Mouse (Mus musculus) MN1 (cell line): ENCODE measurements at regions not wholly inside any gene's neighbourhood (a gene's known extent, or its start where the extent isn't known, plus 50 kb on each side); places are given as distances from the start of the nearest gene placed in this dataset.

Source experiments
- DNase-seq: peaks from one replicate; pipeline ENCODE4 v3.0.0-alpha.2; 2016; ENCODE audit warnings: low spot score

DNA sequence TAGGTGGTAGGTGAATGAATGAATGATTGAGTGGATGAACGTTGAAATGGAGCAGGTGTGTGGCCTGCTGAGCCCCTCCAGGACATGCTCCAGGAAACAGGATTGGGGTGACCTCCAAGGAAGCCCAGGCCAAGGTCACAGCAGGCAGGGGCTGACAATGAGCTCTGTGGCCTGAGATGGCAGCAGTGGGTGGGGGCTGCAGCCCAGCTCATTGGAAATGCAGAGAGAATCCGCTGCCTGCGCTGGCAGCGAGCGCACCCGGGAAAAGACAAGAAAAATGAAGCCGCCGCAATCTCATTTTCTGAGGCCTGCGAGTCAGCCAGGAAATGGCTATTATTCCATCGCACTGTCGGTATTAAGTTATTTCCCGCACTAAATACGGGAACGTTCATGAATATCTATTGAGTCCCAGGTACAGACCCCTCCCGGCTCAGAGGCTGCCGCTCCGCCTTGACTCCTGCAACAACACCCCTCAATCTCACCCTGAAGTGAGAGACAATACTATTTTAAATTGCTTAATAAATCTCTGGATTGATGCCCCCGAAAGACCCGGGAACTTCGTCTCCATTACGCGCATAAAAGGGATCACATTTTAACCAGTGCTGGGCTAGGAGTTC lies 153.7 kb downstream of the Cryba4 start:
- DNase-seq = no peak

DNA sequence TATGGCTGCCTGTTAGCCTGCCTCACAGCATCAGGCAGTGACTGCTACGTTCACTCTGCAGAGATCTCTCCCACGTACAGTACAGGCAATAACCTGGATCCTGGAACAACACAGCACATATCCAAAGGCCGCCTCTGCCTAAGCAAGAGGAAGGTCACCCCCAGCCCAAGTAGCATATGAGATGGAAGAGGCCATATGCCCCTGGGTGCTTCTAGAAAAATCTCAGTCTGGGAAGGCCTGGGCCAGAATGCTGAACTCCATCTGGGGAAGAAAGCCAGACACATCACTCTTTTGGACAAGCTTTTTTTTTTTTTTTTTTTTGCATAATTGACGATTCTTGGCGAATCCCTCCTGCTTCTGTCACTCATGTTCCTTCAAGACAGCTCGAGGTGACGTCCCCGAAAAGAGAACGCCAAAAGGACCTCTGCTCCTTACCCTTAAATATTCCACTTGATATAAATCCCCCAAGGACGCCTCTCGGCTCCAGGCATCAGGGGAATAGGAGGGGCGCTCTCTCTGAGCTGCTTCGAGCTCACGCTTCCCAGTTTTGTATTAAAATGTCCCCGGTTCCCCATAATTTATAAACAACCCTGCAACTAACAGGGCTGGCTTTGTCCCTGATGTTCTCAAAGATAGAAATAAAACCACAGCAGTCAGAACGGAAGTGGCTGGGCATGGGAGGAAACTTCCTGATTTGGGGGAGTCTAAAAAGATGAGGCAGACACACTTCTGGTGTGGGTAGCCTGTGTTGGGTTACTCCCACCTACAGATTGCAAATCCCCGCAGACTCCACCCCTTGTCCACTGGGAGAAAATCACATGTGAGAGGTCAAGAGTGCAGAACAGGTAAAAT lies 150.4 kb downstream of the Cryba4 start:
- DNase-seq = no peak

DNA sequence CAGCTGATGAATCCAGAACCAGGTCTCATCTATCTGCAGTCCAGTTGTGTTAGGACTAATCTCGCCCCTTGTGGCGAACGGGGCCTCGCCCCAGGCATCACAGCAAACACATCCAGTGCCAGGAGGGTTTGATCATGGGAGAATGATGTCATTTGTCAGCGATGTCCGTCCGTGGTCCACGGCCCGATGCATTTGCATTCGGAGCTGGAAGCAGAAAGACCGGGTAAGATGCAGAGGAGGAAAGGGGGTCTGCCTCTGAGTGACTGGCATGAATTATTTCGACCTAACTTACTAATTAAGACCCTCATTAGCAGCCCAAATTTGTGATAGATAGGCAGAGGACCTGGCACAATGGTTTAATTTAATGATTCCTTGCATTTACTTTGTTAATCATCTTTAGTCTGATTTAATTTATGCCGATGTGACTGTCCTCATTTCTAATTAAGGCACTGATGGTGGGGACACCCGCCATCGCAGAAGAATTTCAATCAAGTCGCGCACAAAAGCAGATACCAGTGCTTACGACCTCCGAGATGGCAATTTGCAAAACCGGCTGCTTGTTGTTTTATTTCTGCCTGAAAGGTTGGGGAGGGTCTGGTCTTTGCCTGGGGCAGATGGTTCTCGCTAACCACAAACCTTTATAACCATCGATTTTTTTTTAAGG lies 141.9 kb downstream of the Cryba4 start:
- no peak for DNase-seq

DNA sequence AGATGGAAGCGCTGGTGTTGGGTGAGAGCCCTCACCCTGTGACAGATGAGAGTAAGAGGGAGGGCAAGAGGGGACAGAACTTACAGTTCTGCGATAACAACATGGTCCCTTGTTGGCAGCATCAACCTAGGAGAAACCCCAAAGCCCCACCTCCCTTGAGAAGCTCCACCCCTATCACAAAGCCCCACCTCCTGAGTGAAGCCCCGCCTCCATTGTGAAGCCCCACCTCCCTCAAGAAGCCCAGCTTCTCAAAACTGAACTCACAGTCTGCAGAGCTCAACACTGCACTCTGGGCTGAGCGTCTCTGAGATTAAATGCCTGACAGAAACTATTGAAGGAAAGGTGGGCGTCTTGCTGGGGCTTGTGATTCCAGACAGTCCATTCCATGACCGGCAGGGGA lies 131.6 kb downstream of the Cryba4 start:
- DNase-seq = no peak

DNA sequence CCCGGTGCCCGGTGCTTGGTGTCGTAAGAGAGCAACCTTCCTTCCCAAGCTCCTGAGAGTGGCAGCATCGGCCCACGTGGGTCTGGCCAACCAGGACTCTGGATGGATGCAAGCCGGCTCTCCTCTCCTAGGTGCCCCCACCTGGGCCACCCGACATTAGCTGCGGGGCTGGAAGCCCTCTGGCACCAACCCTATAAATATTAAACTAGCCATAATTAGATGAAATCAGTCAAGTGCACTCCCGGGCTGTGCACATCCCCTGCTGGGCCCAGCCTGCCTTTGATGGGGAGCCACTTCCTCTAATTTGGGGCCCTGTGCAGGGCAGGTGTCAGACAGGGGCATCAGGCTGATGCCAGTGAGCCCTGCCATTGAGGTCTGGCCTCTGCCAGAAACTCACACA lies 130.8 kb downstream of the Cryba4 start:
- DNase-seq = no peak

DNA sequence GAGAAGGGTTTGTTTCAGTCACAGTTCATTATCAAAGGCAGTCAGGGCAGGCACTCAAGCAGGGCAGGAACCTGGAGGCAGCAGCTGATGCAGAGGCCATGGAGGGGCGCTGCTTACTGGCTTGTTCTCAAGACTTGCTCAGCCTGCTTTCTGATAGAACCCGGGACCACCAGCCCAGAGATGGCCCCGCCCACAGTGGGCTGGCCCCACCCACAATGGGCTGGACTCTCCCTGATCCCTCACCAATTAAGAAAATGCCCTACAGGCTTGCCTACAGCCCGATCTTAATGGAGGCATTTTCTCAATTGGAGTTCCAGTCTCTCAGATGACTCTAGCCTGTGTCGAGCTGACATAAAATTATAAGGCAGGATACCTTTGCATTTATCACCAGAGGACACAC lies 129.7 kb downstream of the Cryba4 start:
- DNase-seq = no peak

DNA sequence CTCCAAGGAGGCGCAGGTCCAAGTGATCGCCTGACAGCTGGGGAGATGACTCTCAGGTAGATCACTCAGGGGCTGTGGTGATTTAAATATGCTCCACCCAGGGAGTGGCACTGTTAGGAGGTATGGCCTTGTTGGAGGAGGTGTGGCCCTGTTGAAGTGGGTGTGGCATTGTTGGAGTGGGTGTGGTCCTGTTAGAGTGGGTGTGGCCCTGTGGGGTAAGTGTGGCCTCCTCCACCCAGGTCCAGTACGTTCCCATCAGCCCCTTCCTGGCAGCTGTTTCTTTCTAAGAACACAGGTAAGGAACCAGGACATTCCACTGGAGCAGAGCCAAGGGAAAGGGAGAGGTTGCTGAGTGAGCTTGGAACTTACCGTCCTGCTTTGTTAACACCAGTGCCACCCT lies 125.1 kb downstream of the Cryba4 start:
- no peak for DNase-seq

DNA sequence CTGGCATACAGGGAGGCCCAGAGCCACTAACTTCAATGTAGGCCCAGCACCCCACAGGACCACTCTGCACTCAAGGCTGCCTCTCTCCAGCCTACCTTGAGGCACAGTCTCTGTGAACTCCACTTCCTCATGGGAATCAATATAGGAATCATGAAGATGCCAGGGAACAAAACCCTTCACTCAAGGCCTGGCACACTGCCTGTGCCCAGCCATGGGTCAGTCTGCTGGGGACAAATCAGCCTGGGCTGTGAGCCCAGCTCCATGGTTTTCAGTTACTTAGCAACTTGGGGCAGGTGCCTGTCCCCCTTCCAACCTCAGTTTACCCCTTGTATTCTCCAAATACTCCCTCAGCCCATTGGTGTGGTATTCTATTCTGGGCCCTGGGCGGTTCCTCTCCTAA lies 119.6 kb downstream of the Cryba4 start:
- DNase-seq = no peak

DNA sequence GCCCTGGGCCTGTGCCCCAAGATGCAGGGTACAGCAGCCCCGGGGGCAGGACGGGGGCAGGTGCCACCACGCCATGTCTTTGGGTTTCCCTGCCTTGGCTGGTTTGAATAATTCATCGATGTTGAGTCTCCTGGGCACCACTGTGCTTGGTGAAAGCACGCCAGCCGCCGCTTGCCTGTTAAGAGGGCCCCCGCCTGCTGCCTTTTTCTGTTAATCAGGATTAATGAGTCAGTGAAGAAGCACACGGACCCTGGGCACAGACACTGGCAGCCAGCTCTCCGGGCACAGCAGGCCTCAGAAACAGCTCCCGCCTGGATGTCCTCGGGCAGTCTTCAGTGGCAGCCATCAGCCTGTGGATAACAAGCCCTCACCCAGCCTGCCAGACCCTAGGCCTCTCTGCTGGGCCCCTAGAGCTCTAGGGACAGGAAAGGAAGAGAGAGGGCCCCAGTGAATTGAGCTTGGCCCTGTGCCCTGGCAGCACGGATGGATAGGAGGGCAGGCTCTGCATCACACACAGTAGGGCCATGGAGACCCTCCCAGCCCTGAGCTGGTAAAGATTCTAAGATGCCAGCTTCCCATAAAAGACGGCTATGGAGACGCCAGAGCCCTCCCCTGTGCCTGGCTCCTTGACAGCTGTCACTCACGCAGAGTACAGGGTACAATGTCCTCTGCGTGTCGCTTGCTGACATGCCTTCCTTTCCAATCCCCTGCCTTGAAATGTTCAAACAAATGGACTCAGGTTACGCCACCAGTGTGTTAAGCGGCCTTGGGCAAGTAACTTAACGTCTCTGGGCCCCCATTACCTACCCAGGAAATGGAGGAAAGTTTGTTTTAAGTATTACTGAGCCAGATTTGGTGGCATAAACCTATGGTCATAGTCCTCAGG lies 118.4 kb downstream of the Cryba4 start:
- DNase-seq = no peak

DNA sequence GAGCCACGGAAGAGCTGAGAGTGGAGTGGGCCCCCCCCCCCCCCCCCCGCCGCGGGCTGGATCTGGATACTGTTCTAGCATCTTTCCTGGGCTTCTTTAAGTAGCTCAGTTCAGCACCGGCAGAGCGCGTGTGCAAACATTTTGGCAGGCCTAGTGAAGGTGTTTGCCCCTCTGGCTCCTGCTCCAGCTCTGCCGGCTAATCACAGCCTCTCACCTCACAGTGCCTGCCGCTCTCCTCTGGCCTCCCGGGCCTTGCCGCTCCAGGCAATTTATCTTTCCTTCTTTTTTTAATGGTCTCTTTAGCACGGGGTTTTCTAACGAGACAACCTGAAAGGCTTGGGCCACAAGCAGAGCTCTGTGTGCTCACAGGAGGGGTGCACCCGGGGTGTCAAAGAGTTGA lies 115.7 kb downstream of the Cryba4 start:
- DNase-seq = no peak

DNA sequence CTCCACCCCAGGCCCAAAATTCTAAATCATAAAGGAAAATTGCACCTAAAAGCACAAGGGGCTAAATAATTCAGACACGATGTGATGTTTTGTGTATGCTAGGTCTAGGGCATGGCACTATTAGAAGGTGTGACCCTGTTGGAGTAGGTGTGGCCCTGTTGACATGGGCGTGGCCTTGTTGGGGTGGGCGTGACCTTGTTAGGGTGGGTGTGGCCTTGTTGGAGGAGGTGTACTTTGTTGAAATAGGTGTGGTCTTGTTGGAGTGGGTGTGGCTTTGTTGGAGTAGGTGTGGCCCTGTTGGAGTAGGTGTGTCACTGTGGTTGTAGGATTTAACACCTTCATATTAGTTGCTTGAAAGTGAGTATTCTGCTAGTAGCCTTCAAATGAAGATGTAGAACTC lies 114.1 kb downstream of the Cryba4 start:
- no peak for DNase-seq

DNA sequence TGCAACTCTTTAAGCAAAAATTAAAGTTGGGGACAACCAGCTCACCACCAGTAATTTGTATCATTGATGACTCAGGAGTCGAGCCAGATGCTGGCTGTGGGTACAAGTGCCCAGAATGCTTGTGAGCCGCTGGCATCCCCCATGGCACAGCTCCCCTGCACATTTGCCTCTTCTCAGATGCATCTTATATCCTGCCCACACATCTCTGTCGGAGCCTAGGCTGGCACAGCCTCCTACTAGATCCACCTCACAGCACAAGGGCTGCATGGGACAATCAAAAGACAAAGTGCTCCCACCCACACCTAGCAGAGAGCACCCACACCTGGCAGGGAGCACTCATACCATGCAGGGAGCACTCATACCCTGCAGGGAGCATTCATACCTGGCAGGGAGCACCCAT lies 109.6 kb downstream of the Cryba4 start:
- DNase-seq = no peak

DNA sequence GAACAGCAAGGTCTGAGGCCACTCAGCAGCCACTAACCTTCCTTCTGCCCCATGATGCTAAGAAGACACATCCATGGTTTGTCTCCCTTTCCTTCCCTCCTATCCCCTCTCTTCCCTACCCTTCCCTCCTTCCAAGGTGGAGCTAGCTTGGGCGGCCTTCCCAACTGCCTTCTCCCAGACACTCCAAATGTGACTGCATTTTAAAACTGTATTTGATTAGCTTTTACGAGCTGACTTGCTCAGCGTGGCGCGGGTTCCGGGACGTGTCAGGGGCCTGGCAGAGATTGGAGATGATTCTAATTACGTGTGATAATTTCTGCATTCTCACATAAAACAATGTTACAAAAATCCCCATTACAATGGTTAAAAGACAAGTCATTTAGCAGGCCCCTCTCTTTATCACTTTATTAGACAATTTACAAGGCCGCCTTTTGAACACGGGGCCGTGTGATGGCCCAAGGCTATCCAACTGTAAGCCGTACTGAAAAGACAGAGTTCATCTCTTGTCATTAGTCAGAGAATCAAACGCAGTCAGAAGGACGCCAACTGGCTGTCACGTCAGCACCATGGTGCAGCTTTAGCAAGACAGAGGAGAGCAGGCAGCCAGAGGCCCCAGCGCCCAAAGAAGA lies 108.2 kb downstream of the Cryba4 start:
- no peak for DNase-seq

DNA sequence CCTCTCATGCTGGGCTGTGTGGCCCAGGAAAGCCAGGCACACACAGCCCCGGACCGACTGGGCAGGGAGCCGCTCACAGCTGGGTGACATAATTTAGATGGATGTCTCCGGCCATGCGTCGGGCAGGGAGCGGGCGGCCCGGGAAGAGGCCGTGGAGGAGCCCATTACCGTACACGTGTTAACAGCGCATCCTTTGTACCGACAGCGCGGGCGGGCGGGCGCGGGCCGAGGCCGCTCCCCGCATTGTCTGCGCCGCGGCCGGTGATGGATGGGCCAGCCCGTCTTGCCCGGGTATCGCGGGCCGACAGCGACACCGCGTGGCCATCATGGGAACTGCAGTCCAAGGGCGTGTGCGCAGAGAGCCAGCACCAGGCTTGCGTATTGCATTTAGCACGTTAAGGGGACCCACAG lies 98.6 kb downstream of the Cryba4 start:
- peak; percentile 77 for DNase-seq

DNA sequence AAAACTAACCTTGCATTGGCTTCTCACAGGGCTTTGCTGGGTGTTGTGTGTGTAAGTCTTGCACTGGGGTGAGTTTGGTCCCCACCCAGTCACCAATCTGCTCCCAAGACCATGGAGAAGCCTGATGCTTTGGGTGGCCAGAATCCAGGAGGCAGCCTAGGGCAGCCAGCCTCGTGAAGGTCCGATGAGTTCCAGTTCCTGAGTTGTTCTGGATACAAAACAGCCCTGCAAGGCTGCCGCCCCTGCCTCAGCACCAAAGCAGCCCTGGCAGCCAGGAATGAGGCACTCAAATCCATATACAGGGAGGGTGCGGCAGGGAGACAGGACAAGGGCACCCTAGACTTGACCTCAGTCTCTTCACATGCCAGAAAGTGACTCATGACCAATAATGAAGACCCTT lies 97.7 kb downstream of the Cryba4 start:
- no peak for DNase-seq

DNA sequence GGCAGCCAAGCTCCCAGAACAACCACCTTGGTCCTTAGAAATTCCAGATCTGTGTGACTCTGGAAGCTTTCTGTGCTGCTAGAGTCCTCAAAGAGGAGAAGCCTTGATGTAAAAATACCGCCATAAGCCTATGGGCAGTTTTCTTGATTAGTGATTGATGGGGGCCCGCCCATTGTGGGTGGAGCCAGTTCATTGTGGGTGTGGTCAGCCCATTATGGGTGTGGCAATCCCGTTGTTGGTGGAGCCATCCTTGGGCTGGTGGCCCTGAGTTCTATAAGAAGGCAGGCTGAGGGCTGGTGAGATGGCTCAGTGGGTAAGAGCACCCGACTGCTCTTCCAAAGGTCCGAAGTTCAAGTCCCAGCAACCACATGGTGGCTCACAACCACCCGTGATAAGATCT lies 97.3 kb downstream of the Cryba4 start:
- no peak for DNase-seq

DNA sequence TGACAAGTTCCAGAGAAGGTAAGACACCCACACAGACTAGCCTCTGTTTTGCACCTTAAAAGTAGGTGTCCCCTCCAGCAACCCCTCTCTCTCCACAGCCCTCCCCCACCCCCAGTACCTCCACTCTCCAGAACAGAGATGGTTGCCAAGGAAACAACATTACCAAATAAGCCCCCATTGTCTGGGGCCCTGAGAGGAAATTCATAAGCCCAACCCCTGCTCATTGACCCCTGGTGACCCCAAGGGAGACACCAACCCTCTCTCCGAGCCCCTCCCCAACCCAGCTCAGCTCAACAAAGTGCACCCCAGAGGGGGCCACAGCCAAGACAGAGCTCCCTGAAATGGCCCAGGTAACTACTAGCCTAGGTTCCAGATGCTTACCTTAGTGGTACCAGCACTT lies 96.3 kb downstream of the Cryba4 start:
- no peak for DNase-seq

DNA sequence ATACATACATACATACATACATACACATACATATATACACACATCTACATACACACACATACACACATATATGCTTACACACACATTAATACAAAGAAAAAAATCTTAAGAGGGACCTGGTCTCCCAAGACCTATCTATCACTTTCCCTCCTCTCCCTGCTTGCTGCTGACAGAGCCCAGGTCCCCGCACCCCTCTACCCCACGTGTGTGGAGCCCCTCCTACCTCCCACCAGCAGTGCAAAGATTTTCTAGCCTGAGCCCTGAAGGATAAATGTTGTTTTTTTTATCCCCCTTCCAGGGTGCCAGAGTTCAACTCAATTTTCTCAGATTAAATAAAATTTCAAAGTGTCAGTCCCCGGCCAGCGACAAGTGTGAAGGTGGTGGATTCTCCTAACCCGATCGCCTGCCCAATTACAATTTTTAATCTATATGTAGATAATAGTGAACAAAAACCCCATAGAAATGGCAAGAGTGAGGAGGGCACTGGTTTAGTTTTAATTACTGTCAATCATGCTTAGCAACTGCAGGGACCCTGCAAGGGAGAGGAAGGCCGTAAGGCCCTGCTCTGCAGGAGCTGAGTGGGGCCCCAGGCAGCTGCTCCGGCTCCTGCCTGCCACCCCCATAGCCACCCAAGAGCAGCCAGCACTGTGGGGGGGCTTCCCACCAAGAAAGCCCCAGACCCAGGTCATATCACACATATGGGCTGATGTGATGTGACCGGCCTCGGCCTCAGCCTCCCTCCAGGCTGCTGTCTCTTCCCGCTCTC lies 85.7 kb downstream of the Cryba4 start:
- no peak for DNase-seq

DNA sequence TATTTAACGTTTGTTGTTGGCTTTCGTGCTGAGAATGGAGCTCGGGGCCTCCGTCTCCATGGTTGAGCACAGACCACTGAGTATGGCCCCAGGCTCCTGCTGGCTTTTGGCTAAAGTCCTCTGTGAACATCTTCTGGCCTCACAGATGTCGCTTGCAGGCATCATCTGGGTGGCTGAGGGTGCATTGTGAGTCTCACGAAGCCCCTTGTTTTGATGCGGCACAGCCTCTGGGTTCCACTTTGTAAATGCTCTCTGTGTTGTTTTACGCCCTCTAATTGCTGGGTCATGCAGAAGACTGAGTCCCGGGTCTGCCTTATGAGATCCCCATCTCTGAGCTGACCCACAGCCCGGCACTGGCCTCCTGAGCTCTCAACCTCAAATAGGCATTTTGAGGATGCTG lies 84.5 kb downstream of the Cryba4 start:
- DNase-seq = no peak

DNA sequence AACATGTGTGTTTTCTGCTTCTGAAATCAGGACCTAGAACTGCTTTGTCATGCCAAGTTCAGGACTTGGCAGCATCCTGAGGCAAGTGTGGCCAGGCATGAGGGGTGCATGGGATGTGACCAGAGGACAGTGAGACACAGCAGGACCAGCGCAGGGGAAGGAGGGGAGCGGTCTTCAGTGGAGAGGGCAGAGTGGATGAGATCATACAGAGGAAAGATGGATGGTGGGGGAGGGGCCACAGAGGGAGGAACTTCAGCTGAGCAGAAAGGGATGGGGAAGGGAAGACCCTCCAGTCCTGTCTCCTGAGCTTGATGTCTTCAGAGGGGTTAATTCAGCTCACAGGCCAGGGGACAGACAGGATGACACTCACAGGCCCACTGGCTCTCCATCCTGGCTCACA lies 81.0 kb downstream of the Cryba4 start:
- DNase-seq = no peak
